Mouse (Mus musculus) gastrocnemius, adult 2 months (tissue): ENCODE data around the gene Gm14325. TPM values are rescaled to one million over a fixed set of nuclear protein-coding genes. Genes with fewer than 3 reads are reported as not detected.
"Not testable (repeated sequence)": the region's sequence is repeated elsewhere in the genome, so short reads cannot be mapped to it uniquely, and the experiment has no call there.

Experiments used
- DNase-seq: peaks from one replicate; pipeline ENCODE4 v3.0.0; 2022
- H3K27ac ChIP-seq: fragments of 200-600 bp; 2 replicates; pipeline ENCODE4 v1.8.1; 2022; ENCODE audit warnings: mild to moderate bottlenecking
- H3K4me3 ChIP-seq: fragments of 200-600 bp; 2 replicates; pipeline ENCODE4 v1.8.1; 2022; ENCODE audit warnings: mild to moderate bottlenecking, moderate library complexity
- CTCF ChIP-seq: fragments of 200-600 bp; IDR thresholded peaks from 2 replicates; pipeline ENCODE4 v1.8.1; 2022; ENCODE audit warnings: antibody characterized with exemption, mild to moderate bottlenecking, moderate library complexity
- intact Hi-C: fragments of 180-260 bp; cut with DNase I; formaldehyde crosslinking; loops from one replicate; pipeline ENCODE4 v1.15.1; 2025
- long read RNA-seq, 2 experiments: library from polyadenylated mRNA; stranded (forward); transcript quantifications; one replicate each; pipeline ENCODE4 v2.0.0; 2021
- total RNA-seq, 2 experiments: library from RNA; stranded (reverse); gene quantifications; 2 replicates each; pipeline ENCODE4 v1.2.3; 2021

Gene Gm14325
- total RNA-seq: 10 to 100 TPM; 91.9 to 96.6 TPM
- long read RNA-seq, experiment 1, transcript Gm14325-202 (3 exons, 310 nt): major isoform, 39 of 47 reads
- long read RNA-seq, experiment 1, transcript Gm14325-201 (4 exons, 1,576 nt): minor isoform, 6 of 47 reads
- long read RNA-seq, experiment 1, partial matches to known transcripts: 0 of 47 reads
- long read RNA-seq, experiment 1, other reads (novel, unspliced or antisense): 2 of 47 reads
- long read RNA-seq, experiment 2, transcript Gm14325-202 (3 exons, 310 nt): major isoform, 45 of 47 reads
- long read RNA-seq, experiment 2, partial matches to known transcripts: 0 of 47 reads
- long read RNA-seq, experiment 2, other reads (novel, unspliced or antisense): 1 of 47 reads

DNA sequence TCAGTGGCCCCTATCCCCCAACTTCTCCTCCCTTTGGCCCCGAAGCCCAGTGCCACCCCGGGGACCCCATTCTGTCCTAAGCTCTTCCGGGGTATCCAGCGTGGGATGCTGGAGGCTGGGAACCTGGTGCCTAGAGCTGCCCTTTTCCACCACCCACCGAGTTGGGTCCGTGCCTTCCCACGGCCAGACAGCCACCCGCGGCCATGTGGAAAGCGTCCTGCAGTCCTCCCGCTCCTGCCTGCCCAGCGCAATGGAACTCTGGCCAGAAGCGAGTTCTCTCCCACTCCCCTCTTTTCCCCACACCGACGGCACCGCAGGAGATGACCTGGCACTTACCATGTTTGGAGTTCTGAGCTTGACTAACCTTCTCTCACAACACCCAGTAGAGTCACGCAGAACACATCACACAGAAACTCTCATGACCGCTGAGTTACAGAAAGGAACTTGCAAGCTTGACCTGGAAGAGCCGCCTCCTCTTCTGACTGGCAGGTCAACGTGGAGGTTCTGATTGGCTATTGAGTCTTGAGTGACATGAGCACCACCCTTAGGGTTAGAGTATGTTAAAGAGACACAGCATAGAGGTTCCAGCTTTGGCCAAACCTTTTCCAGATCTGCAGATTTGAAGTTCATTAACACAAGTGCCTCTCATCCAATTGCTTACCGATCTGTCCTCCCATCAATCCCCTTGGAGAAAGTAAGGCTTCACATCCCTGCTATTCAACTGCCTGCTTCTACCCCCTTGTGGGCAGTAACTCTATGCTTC, at the start of gene Gm14325:
Gene Gm14325 (minus strand): TSS at position 436 of the 763 bp plus-strand sequence.
- peak within 1 kb of the TSS; percentile 68 for H3K4me3 ChIP-seq
- peak; percentile 30 for TF ChIP-seq CTCF
- H3K27ac ChIP-seq: peak within 1 kb of the TSS; percentile 82
- peak; percentile 70 for DNase-seq
- intact Hi-C loops: not testable (repeated sequence)

GRCm38 (mm10) chr2:177887743-177888142, 47.6 kb upstream of the Gm14325 start:
- DNase-seq, H3K27ac ChIP-seq, intact Hi-C loops: not testable (repeated sequence)

DNA sequence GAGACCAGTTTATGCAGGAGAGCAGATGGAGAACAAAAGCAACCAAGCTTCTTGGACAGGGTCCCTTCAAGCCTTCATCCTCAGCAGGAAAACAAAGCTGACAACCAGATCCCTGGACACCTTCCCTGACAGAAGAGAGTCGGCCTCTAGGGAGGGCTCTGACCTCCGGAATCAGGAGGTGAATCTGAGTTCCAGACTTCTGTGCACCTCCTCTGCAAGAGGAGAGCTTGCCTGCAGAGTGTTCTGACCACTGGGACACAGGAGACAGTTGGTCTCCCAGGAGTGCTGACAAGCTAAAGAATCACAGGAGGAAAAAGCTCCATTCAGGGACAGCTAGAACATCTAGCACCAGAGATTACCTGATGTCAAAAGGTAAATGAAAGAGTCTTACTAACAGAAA, 22.1 kb upstream of the Gm14325 start:
- intact Hi-C loops, DNase-seq, H3K4me3 ChIP-seq: not testable (repeated sequence)

More at GRCm38 (mm10) chr2:177887743-177888142, 47.6 kb upstream of the Gm14325 start:
- H3K4me3 ChIP-seq: not testable (repeated sequence)

DNA sequence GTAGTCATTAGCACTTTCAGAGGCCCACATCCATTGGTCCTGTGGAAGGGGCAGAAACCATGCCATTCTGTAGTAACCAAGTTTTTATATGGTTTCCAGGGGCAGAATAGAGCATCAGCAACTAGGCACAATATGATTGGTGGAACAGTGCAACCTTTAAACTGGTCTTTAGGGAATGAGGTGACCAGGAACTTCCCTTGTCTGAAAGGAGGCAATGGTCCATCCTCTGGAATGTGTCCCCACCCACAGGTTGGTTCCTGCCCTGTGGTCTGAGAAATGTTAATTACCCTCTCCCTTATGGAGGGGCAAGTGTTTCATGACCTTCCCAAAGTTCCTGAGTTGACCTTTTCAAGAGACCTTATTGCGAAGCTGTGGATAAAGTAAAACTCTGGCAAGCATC, 3.5 kb upstream of the Gm14325 start:
- intact Hi-C loops, DNase-seq, H3K27ac ChIP-seq, H3K4me3 ChIP-seq: not testable (repeated sequence)

More for the DNA sequence above, 22.1 kb upstream of the Gm14325 start:
- not testable (repeated sequence) for H3K27ac ChIP-seq

DNA sequence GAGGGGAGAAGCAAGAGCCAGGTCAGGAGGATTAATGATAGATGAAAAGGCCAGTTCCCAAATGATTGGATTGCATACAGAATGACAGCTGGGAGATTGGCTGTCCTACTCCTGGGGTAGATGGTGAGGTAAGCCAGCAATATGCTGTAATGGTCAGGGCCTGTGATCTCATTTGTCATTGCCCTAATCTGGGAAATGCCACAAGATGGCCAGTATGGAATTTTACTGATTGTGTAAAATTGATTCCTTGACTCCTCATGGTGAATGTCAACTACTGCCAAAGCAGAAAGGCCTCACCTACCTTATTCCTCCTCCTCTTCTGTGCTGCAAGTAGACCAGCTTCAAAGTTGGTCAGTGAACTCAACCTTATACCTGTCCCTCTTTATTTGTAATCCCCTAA, 3.4 kb downstream of the Gm14325 start:
- H3K4me3 ChIP-seq, H3K27ac ChIP-seq, intact Hi-C loops, DNase-seq: not testable (repeated sequence)

- intact Hi-C loops, DNase-seq, H3K27ac ChIP-seq, H3K4me3 ChIP-seq: not testable (repeated sequence)
These were observed 4.2 kb downstream of the Gm14325 start for GRCm38 (mm10) chr2:177835733-177836536.

DNA sequence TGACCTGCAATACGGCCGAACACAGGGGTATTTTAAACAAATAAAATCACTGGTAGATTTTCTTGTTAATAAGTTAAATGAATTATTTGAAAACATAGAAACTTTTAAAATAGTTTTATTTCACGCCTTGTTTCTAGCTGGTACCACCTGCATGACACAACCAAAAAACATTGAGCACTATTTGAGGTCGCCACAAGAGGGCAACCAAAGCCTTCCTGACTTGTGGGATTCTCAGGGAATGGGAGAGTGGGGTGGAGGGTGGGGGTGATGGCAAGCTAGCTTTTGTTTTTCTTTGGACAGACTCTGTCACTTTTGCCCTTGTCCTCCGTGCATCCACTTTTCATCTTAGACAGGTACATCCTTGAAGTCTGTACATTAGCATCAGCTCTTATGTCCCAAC, 18.2 kb downstream of the Gm14325 start:
- peak; percentile 17 for TF ChIP-seq CTCF
- DNase-seq, H3K4me3 ChIP-seq, intact Hi-C loops, H3K27ac ChIP-seq: not testable (repeated sequence)

DNA sequence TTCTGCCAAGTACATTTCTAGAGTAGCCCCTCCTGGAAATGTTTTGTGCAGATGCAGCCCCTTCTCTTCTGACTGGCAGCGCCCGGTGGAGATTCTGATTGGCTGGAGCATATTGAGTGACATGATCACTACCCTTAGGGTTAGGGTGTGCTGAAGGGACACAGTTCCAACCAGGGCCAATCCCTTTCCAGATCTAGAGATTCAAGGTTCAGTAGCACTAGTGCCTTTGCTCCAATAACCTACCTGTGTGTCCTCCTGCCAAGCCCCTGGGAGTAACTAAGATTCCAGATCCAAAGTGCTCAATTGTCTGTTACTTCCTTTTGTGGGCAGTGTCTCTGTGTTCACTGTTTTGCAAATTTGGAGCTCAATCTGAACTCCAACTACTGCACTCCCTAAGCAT, 34.0 kb downstream of the Gm14325 start:
- DNase-seq, H3K4me3 ChIP-seq, intact Hi-C loops, H3K27ac ChIP-seq: not testable (repeated sequence)

GRCm38 (mm10) chr2:177787351-177787750, 52.8 kb downstream of the Gm14325 start:
- H3K27ac ChIP-seq, DNase-seq, H3K4me3 ChIP-seq, intact Hi-C loops: not testable (repeated sequence)

Other genes with a start within 250 kb of the Gm14325 start
- gene Gm14322, start 81.0 kb downstream of the Gm14325 start, total RNA-seq: 10 to 100 TPM; 28.9 to 31.3 TPM
- 1 to 10 TPM; 4.0 to 5.0 TPM for gene Gm14327, start 56.8 kb upstream of the Gm14325 start, total RNA-seq
- gene Zfp972, start 85.3 kb upstream of the Gm14325 start, total RNA-seq: 1 to 10 TPM; 1.1 to 1.8 TPM
- gene Gm14326, start 117.0 kb upstream of the Gm14325 start, total RNA-seq: 10 to 100 TPM; 37.4 to 42.4 TPM
- 10 to 100 TPM; 36.7 to 38.0 TPM for gene Zfp971, start 182.9 kb upstream of the Gm14325 start, total RNA-seq
- 10 to 100 TPM in 1 of 2 experiments, 1 to 10 TPM in 1; 9.5 to 13.9 TPM for gene Zfp931, start 238.1 kb upstream of the Gm14325 start, total RNA-seq